Mouse (Mus musculus) macrophage (primary cell): ENCODE results near the gene Tinagl1. TPM values are rescaled to one million over a fixed set of nuclear protein-coding genes. Genes with fewer than 3 reads are reported as not detected.

Source experiments
- H3K27ac ChIP-seq: fragments of 350-480 bp; formaldehyde crosslinking; 2 replicates; pipeline ENCODE4 v1.9.0; 2021
- H3K36me3 ChIP-seq: fragments of 350-480 bp; formaldehyde crosslinking; 2 replicates; pipeline ENCODE4 v1.9.0; 2021; ENCODE audit errors: inconsistent target
- H3K4me3 ChIP-seq: fragments of 350-480 bp; formaldehyde crosslinking; 2 replicates; pipeline ENCODE4 v1.9.0; 2021; ENCODE audit errors: inconsistent target
- H3K79me2 ChIP-seq: fragments of 350-480 bp; formaldehyde crosslinking; 2 replicates; pipeline ENCODE4 v1.9.0; 2021; ENCODE audit errors: inconsistent target
- WGBS: methylation state at CpG from one replicate; pipeline ENCODE4 v1.1.7; 2026; ENCODE audit warnings: inconsistent platforms; ENCODE audit not compliant: missing documents; 5-methylcytosine and 5-hydroxymethylcytosine counted together
- polyA plus RNA-seq: library from polyadenylated mRNA; stranded (reverse); fragments of 250-400 nt; gene quantifications from 3 replicates; pipeline ENCODE4 v1.2.4, GENCODE M21; 2018; ENCODE audit warnings: inconsistent platforms

Tinagl1 gene
- polyA plus RNA-seq, 1 experiment from 2014 or later, result not detected

DNA sequence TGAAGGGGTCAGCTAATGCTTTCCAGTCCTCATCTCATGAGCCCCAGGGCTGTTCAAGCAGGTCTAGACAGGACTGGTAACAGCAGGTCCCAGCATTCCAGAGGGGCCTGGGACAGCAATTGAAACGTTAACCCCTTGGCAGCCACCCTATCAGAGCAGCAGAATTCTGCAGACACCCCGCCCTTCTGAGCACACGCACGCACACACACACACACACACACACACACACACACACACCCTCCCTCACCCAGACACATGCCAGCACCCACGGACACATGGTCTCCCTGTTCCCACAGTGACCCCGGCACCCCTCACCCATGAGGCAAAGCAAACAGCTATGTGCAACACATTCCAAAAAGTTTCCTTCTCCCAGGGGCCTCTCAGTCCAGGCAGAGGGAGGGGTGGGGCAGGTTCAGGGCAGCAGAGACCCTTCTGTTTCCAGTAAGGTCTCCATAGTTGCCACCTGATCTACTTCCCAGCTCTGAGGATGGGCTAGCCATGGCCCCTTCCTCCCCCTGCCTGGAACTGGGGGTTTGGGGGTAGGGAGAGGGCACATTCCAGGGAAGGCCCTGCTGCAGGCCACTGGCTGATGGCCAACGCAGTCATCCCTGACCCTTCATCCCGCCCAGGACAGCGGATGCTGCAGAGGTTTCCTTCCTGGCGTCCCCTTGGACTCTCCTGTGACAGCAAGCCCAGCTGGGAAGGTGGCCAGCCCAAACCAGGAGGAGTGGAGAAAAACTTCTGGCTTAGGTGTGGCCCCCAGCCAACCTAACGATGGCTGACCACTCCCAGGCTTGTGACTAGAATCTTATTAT, 2.8 kb downstream of the Tinagl1 start:
- WGBS, result 94% methylated on average over 11 of the region's 11 CpGs
- Histone ChIP-seq H3K36me3 (no peaks in the 10 kb centered on the region), H3K79me2 (no peaks in the 10 kb centered on the region), H3K27ac (no peak overlapping the region), H3K4me3 (no peak overlapping the region)

DNA sequence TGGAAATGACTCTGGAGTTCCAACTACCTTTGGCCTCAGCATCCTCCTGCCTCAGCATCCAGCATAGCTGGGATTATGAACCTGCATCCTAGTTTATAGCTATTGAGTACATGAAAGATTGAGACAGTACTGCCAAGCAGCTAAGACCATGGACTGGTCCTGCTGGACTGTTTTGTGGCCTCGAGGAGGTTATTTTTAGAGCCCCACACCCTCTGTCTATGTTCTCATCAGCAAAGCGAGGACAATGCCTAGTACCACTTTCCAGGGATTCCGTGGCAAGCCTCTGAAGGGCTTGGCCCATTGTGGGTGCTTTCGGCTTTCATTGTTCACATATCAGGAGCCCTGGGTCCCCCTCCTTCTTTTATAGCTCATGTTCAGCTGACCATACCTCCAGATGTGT, 4.6 kb downstream of the Tinagl1 start:
- H3K36me3 ChIP-seq, result no peaks in the 10 kb centered on the region
- H3K79me2 ChIP-seq, result no peaks in the 10 kb centered on the region
- no peak overlapping the region for H3K27ac ChIP-seq
- no peak overlapping the region for H3K4me3 ChIP-seq
- WGBS, result 78% methylated on average over 4 of the region's 4 CpGs

DNA sequence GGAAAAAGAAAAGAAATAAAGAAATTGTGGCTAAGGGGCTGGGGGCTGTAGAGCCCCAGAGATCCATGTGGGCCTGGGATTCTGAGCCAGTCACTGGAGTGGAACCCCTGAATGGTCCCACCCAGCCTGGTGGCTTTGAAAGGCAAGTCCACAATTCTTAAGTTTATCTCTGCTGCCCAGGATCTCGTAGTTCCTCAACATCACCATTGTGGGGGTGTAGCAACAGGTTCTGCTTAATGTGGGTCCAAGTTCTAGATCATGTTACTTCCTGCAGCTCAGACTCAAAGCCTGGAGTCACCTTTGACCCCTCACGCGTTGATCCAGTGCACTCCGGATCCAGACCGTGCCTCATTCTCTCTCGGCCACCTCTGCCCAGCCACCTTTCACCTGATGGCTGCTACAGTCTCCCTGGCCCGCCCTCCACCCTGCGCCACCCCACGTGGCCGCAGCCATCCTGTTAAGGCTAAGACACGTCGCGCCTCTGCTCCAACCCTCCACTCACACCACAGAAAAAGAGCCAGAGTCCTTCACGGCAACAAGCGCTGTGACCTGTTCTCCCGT, 5.4 kb downstream of the Tinagl1 start:
- Histone ChIP-seq H3K36me3 (no peaks in the 10 kb centered on the region), H3K27ac (no peak overlapping the region), H3K79me2 (no peaks in the 10 kb centered on the region), H3K4me3 (no peak overlapping the region)
- 88% methylated on average over 16 of the region's 16 CpGs for WGBS

DNA sequence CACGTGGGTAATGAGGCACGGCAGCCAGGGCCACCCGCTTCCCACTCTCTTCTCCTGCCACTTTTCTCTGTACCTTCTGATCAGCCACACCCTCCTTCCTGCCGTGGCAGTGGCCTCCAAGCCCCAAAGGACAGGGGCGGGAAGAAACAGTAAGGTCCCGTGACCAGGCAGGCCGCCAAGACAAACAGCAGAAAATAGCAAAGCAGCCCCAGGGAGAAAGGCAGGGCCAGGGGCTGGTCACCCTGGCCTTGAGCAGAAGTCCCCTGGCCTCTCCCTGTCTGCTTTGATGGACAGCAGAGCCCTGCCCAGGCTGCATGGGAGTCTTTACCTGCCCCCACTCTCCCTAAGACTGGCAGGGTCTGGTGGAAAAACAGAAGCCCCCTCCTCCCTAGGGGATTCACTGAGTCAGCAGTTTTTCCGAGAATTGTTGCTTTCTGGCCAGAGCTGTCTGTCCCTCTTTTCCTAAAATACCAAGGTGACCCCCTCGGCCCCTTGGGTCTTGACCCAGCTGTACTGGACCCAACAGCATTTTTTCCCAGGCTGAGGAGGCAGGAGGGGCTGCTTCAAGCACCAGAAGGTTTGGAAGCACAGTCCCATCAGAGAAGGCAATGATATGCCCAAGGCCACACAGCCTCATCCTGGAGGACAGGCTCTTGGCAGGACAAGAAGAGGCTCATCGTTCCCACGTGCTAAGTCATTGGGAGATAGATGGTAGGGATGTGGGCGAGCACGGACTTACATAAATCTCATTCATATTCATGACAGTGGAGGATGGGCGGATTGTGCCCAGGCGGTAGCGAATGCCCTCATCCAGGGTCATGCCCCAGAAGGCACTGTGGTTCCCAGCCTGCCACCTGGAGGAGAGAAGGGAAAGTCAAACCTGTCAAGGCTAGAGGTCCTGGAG, 6.4 kb downstream of the Tinagl1 start:
- Histone ChIP-seq H3K27ac (no peak overlapping the region), H3K4me3 (no peak overlapping the region), H3K79me2 (no peaks in the 10 kb centered on the region), H3K36me3 (no peaks in the 10 kb centered on the region)
- 34% methylated on average over 16 of the region's 16 CpGs for WGBS

DNA sequence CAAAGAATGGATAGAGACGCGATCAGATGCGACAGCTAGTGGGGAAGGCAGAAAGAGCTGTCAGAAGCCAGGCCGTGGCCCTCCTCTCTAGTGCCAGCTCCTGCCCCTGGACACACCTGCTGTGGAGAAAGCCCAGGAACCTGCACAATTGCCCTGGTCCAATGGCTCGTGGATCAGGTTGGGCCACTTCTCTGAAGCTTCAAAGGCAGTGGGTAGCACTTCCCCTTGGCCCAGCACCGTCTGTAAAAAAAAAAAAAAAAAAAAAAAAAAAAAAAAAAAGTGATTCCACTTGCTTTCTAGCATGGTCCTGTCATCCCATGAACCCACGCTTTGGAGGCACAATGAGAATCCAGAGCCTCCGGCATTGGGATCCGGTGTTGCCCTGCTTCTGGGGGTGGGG, 7.1 kb downstream of the Tinagl1 start:
- no peak overlapping the region for H3K27ac ChIP-seq
- WGBS, result 42% methylated on average over 8 of the region's 9 CpGs
- no peaks in the 10 kb centered on the region for H3K79me2 ChIP-seq
- no peaks in the 10 kb centered on the region for H3K36me3 ChIP-seq
- H3K4me3 ChIP-seq, result no peak overlapping the region

DNA sequence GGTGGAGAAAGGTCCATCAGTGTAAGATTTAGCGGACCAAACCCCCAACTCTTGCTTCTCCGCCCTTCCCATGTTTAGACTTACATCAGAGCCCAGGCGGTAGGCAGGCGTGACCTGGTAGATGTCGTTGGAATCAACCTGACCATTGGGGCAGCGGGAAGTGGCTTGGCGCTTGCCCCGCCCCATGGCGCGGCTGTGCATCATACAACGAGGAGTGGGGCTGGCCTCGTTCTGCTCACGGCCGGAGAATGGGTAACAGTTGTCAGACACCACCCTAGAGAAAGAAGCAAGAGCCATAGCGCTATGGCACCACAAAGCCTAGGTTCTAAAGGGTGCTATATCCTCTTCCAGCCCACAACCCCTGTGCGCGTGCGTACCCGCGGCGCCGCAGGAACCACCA, 7.6 kb downstream of the Tinagl1 start:
- 85% methylated on average over 20 of the region's 22 CpGs for WGBS
- Histone ChIP-seq H3K36me3 (no peaks in the 10 kb centered on the region), H3K79me2 (no peaks in the 10 kb centered on the region), H3K4me3 (no peak overlapping the region), H3K27ac (no peak overlapping the region)

DNA sequence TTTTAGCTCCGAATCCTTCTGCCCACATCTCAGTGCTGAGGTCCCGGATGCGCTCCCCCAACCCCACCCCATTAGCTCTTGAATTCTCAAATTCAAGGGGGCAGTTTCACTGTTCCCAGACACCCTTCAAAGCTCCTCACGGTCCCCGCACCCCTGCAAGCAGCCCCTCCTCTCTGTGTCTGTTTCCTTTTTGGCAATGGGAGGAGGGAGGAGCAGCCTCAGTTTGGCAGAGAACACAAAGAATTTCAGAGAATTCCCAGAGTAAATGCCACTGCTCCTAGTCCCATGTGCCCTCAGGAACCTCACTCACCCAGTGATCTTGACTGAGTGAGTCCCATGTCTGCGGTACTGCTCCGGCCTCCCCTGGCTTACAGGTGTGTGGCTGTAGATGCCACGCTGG, 8.3 kb downstream of the Tinagl1 start:
- Histone ChIP-seq H3K27ac (no peak overlapping the region), H3K36me3 (no peaks in the 10 kb centered on the region), H3K4me3 (no peak overlapping the region), H3K79me2 (no peaks in the 10 kb centered on the region)
- 86% methylated on average over 8 of the region's 8 CpGs for whole genome bisulfite sequencing

DNA sequence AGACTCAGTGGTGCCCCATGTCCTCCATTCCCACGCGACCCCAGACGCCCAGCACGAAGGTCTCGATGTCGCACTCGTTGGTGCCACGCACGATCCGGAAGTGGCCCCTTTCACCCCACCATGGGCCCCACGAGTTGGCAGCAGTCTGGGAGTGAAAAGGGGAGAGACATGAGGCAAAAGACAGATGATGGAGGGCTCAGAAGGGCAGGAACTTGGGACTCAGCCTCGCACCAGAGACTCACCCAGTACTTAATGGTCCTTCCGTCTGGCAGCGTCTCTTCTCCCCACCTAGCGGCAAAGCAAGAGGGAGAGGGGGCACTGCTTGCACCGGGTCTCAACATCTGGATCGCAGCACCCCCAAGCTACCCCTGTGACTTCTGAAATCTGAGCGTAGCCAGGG, 8.9 kb downstream of the Tinagl1 start:
- Histone ChIP-seq H3K27ac (no peak overlapping the region), H3K4me3 (no peak overlapping the region), H3K36me3 (no peaks in the 10 kb centered on the region), H3K79me2 (no peaks in the 10 kb centered on the region)
- 80% methylated on average over 18 of the region's 18 CpGs for WGBS

DNA sequence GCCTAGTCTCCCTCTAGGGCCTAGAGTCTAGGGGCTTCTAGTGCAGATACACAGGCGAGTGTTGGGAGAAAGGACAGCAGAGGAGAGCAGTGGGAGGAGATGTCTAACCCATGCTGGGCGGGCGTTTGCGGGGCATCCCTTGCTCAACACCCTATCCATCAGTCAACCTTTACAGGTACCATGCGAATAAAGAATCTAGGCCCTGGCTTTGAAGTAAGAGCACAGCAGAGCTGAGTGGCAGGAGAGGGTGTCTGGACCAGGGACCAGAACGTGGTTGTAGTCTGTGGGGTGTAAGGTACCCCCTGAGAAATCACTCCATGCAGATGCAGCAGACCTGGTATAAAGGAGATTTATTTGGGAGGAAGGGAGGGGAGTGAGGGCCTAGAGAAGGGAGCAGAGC, 10.8 kb downstream of the Tinagl1 start:
- 91% methylated on average over 6 of the region's 6 CpGs for WGBS
- no peaks in the 10 kb centered on the region for H3K36me3 ChIP-seq
- H3K27ac ChIP-seq, result no peak overlapping the region
- H3K4me3 ChIP-seq, result no peak overlapping the region
- no peaks in the 10 kb centered on the region for H3K79me2 ChIP-seq

DNA sequence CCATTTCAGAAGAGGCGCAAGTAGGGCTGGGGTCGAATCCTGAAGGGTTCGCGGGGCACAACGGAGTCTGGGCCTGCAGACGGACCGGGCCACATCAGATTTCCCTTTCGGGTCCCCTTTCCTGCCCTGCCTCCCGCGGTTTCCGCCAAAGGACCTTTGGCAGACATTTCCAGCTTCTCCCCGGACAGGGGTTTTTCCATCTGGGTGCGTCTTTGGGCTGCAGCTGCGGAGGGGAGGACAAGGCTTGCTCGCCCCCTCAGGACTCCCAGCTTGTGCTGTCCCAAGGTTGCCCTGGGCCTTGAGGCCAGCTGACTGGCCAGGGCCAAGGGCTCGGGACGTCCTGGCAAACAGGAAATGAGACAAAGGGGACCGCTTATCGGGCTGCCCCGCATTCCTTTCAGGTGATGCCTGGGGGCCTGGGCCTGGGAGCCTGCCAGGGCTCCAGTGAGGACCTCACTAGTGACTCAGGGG, 11.5 kb downstream of the Tinagl1 start:
- no peaks in the 10 kb centered on the region for H3K79me2 ChIP-seq
- H3K27ac ChIP-seq, result no peak overlapping the region
- 10% methylated on average over 20 of the region's 20 CpGs for WGBS
- H3K36me3 ChIP-seq, result no peaks in the 10 kb centered on the region
- no peak overlapping the region for H3K4me3 ChIP-seq

DNA sequence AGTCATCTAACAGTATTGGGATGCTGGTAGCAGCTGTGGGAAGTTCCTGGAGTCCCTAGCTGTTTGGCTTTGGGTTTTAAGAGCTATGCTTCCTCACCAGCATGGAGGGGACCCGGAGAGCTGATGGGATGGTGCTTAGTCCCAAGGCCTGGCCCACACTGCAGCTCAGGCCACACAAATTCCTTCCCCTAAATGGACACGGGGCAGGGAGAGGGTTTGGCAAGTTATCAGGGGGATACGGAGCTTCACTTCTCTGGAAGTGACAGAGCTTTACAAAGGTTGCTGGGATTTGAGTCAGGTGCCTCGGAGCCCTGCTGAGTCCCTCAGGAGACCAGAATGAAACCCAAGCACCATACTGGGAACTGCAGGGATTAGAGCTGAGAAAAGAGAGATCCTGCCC, 13.6 kb downstream of the Tinagl1 start:
- Histone ChIP-seq H3K4me3 (no peak overlapping the region), H3K27ac (no peak overlapping the region), H3K79me2 (no peaks in the 10 kb centered on the region), H3K36me3 (no peaks in the 10 kb centered on the region)
- WGBS, result 88% methylated on average over 4 of the region's 4 CpGs

DNA sequence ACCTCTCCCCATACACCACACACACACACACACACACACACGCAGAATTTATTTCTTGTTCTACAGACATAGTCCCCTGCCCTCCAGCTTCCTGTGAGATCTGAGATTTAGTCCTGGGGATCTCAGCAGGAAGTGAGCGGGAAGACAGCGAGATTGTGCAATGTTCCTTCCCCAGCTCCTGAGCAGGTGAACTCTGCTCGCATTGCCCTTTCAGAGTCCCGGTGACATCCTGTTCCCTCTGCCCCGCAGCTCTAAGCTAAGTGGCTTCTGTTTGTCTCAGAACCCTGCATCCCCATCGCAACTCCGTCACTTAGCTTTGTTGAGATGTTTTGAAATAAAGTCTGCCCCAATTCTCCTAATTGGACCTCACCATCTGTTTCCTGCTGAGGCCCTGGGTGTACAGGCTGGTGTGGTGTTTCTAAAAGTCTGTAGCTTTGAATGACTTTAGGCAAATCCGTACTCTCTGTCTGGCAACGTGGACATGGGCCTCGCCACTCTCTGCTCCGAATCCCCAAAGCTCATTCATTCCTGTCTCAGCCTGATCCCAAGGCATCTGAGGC, 18.0 kb downstream of the Tinagl1 start:
- H3K79me2 ChIP-seq, result no peaks in the 10 kb centered on the region
- H3K36me3 ChIP-seq, result no peaks in the 10 kb centered on the region
- 32% methylated on average over 12 of the region's 12 CpGs for WGBS
- no peak overlapping the region for H3K4me3 ChIP-seq
- no peak overlapping the region for H3K27ac ChIP-seq

DNA sequence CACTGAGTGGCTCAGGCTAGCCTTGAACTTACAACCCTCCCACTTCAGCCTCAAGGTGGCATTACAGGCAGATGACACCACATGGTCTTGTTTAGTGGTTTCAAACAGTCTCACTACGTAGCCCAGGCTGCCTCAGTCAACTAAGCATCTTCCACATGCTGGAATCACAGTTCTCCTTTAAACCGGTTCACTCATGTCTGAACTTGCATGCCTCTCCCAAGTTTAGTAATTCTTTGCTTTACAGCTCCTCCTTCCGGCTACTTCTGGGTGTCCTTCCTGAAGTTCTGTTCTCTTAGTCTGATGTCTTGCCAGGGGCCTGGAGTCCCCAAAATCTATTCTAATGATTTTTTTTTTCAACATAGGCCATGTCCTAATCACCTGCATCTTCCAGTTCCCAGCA, 20.7 kb downstream of the Tinagl1 start:
- WGBS, result 89% methylated on average over 3 of the region's 3 CpGs
- H3K4me3 ChIP-seq, result no peak overlapping the region
- H3K36me3 ChIP-seq, result no peaks in the 10 kb centered on the region
- no peak overlapping the region for H3K27ac ChIP-seq
- no peaks in the 10 kb centered on the region for H3K79me2 ChIP-seq

DNA sequence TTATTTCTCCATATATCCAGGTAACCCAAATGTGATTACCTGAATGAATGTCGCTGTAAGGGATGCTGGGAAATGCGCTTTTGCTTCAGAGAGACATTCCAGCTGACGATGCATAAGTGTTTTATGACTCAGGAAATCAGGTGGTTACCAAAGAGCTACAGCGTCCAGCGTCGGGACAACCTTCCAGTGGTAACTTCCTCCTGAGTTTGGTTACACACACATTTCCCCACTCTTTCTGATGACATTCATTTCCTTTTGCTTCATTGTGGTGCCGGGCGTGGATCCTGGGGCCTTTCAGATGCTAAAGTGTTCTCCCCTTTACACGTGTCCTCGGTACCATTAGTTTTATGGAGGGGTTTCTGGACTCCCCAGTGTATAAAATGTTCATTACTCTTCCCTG, 26.5 kb downstream of the Tinagl1 start:
- Histone ChIP-seq H3K27ac (no peak overlapping the region), H3K4me3 (no peak overlapping the region), H3K79me2 (no peaks in the 10 kb centered on the region), H3K36me3 (no peaks in the 10 kb centered on the region)
- 2% methylated on average over 10 of the region's 10 CpGs for WGBS
